Mouse (Mus musculus): ENCODE data around the gene Cox19. TPM values are rescaled to one million over a fixed set of nuclear protein-coding genes. Genes with fewer than 3 reads are reported as not detected.

The Cox19 gene
- polyA plus RNA-seq, 1 experiment: 39.3 TPM

DNA sequence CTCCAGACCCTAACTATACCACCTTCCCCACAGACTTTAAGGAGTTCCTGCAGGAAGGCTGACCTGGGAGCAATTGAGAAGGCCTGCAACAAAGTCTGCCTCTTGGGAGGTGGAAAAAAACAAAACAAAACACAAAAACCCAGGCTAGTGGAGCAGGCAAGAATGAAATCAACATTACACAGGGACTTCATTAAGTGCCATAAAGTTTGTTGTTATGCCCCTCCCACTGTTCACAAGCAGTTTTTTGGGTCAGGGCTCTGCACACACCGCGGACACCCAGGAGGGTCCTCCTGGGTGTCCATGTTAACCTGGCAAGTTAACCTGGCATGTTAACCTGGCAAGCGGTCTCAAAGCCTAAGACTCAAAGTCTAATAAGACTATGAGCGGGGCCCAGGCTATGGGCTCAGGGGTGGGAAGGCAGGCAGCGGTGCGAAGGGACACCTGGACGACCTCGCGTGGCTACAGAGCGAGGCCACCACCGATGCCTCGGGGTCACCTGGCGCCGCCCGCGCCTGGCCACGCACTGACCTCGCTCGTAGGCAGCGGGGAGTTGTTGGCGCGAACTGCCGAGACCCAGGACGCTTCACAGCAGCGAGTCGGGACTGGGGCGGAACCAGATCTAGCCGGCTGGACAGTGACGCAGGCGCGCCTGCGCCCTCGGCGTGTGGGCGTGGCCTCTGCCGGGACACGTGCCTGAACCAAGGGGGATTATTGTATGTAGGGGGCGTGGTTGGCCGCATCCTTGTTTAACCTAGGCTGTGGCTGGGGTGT is 20.6 kb upstream of the Cox19 start:
- peak; percentile 97 for TF ChIP-seq POLR2A (IDR thresholded peaks at IDR 0.05; ENCODE audit: borderline replicate concordance, control insufficient read depth, low read depth, low read length)
- no peak for TF ChIP-seq CTCF (IDR thresholded peaks at IDR 0.05; ENCODE audit: control insufficient read depth, insufficient read depth, low read length)
- peak overlapping the region; percentile 96 for H3K27ac ChIP-seq (ENCODE audit: control insufficient read depth, insufficient read depth, low read depth, low read length, poor library complexity)
- peak overlapping the region; percentile 87 for H3K4me3 ChIP-seq (replicated peaks; ENCODE audit: control insufficient read depth, low read depth, low read length)
- WGBS: 1% methylated on average over 39 of the region's 39 CpGs
- H3K4me1 ChIP-seq (ENCODE audit: control insufficient read depth, insufficient read depth, low read length): peaks cover 14% of the 10 kb centered on the region

DNA sequence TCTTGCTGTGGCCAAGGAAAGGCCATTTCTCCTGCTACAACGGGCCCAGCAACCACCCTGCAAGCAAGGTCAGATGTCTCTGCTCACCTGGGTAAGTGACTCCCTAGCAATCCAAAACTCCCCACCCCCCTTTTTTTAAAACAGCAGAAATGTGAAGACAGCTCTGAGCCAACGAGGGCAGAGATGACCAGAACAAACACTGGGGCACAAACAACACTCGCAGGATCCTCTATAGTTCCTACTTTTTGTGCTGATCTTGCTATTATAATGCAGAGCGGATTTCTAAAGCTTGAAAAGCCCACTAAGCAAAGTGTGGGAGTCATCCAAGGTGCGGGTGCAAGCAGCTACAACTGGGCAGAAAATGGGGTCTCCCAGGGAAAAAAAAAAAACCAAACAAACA is 19.9 kb upstream of the Cox19 start:
- 55% methylated on average over 5 of the region's 5 CpGs for WGBS
- TF ChIP-seq CTCF (IDR thresholded peaks at IDR 0.05; ENCODE audit: control insufficient read depth, insufficient read depth, low read length) (no peak), POLR2A (IDR thresholded peaks at IDR 0.05; ENCODE audit: borderline replicate concordance, control insufficient read depth, low read depth, low read length) (no peak)
- H3K27ac ChIP-seq (ENCODE audit: control insufficient read depth, insufficient read depth, low read depth, low read length, poor library complexity): peak overlapping the region; percentile 96; the same call in 1 of the 2 replicates
- H3K4me1 ChIP-seq (ENCODE audit: control insufficient read depth, insufficient read depth, low read length): peaks cover 19% of the 10 kb centered on the region
- peak overlapping the region; percentile 87 for H3K4me3 ChIP-seq (replicated peaks; ENCODE audit: control insufficient read depth, low read depth, low read length)

DNA sequence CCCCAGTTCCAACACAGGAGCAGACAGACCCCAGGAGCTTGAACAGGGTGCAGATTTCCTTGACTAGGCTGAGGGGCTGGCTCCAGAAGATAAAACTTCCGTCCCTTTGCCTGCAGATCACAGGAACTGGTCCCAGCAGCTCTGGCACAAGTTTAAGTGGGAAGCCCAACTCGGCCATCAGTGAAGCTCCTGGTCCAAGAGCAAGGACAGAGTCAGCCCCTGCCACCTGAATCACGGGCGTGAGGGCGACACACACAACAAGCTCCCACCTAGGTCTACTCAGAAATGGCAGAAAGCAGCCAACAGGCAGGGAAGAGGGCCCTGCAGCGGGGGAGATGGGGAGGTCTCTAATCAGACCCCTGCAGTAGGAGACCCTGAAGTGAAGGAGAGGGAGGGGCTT is 19.1 kb upstream of the Cox19 start:
- Histone ChIP-seq H3K4me1 (ENCODE audit: control insufficient read depth, insufficient read depth, low read length) (peaks cover 20% of the 10 kb centered on the region), H3K27ac (ENCODE audit: control insufficient read depth, insufficient read depth, low read depth, low read length, poor library complexity) (peak overlapping the region; percentile 16; the same call in 1 of the 2 replicates)
- TF ChIP-seq POLR2A (IDR thresholded peaks at IDR 0.05; ENCODE audit: borderline replicate concordance, control insufficient read depth, low read depth, low read length) (no peak), CTCF (IDR thresholded peaks at IDR 0.05; ENCODE audit: control insufficient read depth, insufficient read depth, low read length) (no peak)

DNA sequence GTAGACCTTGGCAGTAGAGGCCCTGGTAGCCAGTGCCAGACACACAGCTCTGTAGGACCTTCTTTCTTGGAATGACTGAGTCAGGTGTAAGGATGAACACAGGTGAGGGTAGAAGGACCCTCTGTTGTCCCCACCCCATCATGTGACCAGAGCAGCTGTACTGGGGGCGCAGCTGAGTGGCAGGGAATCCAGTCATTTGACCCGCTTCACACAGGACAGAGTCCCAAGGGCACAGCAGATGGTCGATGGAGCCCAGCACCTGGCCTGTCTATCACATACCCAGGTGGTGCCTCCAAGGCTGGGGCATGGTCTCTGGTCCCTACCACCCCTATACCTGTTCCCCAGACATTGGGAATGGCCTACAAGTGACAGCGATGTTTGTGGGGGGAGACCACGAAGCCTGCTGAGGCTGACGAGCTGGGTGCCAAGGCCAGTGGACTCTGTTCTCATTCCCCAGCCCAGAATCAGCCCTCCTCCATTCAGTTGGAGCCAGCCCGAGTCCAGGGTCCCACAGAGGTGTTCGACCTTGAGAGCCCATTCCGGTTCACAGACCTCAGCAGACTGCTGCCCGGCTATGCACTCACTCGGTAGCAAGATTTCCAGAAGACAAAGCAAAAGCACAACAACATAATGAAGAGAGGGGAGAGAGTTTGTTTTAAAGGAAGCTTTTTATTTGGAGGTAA is 17.6 kb upstream of the Cox19 start:
- 85% methylated on average over 11 of the region's 11 CpGs for WGBS
- H3K4me1 ChIP-seq (ENCODE audit: control insufficient read depth, insufficient read depth, low read length): peaks cover 23% of the 10 kb centered on the region
- H3K27ac ChIP-seq (ENCODE audit: control insufficient read depth, insufficient read depth, low read depth, low read length, poor library complexity): no peak overlapping the region
- TF ChIP-seq POLR2A (IDR thresholded peaks at IDR 0.05; ENCODE audit: borderline replicate concordance, control insufficient read depth, low read depth, low read length) (no peak), CTCF (IDR thresholded peaks at IDR 0.05; ENCODE audit: control insufficient read depth, insufficient read depth, low read length) (no peak)
- H3K4me3 ChIP-seq (replicated peaks; ENCODE audit: control insufficient read depth, low read depth, low read length): no peak overlapping the region

More for the DNA sequence above, 19.1 kb upstream of the Cox19 start:
- H3K4me3 ChIP-seq (replicated peaks; ENCODE audit: control insufficient read depth, low read depth, low read length): no peak overlapping the region
- WGBS: 74% methylated on average over 6 of the region's 6 CpGs

DNA sequence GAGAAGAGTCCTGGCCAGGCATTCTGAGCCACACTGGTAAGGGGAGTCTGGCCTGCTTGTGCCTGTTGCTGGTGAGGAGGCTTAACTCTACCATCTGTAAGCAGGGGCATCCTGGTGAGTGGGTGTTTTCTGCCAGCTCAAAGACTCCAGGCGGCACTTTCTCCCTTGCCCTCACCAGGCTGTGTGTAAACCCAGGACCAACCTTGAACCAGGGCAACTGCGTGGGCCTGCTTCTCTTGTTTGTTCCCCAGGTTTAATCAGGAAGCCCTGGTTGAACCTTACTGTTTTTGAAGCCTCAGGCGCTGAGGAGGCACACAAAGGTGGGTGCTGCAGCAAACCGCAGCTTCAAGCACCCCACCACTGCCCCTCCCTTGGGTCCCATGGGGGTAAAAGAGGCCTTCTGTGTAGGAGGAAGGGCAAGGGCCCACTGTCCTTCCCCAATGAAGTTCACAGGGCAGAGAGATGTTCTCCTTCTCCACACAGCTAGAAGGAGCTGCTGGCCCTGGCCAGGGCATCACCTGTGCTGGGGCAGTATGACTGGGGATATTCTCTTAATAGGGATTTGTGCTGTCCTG is 16.8 kb upstream of the Cox19 start:
- H3K4me3 ChIP-seq (replicated peaks; ENCODE audit: control insufficient read depth, low read depth, low read length): no peak overlapping the region
- WGBS: 62% methylated on average over 4 of the region's 4 CpGs
- peak overlapping the region; percentile 50 for H3K27ac ChIP-seq (ENCODE audit: control insufficient read depth, insufficient read depth, low read depth, low read length, poor library complexity)
- peaks cover 19% of the 10 kb centered on the region for H3K4me1 ChIP-seq (ENCODE audit: control insufficient read depth, insufficient read depth, low read length)
- no peak for TF ChIP-seq POLR2A (IDR thresholded peaks at IDR 0.05; ENCODE audit: borderline replicate concordance, control insufficient read depth, low read depth, low read length)
- TF ChIP-seq CTCF (IDR thresholded peaks at IDR 0.05; ENCODE audit: control insufficient read depth, insufficient read depth, low read length): no peak

DNA sequence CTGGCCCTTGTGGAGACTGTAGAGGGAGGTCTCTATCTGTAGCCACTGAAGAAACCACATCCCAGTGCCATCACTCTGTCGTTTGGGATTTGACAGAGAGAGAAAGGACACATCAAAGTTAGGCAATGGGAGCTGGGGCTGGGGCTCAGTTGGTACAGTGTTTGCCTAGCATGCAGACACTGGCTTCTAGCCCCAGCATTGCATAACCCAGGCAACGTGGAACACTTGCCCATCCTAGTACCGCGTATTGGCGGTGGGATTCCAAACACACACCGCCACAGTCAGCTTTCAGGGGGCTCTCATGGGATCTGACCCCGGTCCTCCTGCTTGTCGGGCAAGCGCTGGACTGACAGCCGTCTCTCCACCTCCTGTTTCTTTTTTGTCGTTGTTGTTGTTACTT is 15.3 kb upstream of the Cox19 start:
- TF ChIP-seq CTCF (IDR thresholded peaks at IDR 0.05; ENCODE audit: control insufficient read depth, insufficient read depth, low read length): no peak
- no peak for TF ChIP-seq POLR2A (IDR thresholded peaks at IDR 0.05; ENCODE audit: borderline replicate concordance, control insufficient read depth, low read depth, low read length)
- WGBS: 54% methylated on average over 11 of the region's 11 CpGs
- Histone ChIP-seq H3K4me1 (ENCODE audit: control insufficient read depth, insufficient read depth, low read length) (peaks cover 17% of the 10 kb centered on the region), H3K4me3 (replicated peaks; ENCODE audit: control insufficient read depth, low read depth, low read length) (no peak overlapping the region), H3K27ac (ENCODE audit: control insufficient read depth, insufficient read depth, low read depth, low read length, poor library complexity) (peak overlapping the region; percentile 57; the same call in 1 of the 2 replicates)

DNA sequence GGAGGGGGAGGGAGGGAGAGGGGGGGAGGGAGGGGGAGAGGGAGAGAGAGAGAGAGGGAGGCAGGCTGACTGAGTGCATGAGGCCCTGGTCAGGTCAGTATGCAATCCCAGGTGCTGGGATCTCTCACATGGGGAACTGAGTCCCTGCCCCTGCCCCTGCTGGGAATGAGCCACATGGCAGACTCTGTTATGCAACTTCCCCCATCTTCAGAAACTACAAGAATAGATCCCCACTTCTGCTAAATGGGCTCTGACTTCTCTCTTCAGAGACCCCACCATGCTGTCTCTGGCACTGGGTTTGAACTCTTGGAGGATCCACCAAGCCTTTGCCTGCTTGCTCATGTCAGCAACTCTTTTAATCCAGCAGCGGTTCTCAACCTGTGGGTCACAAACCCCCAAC is 14.6 kb upstream of the Cox19 start:
- no peak overlapping the region for H3K4me3 ChIP-seq (replicated peaks; ENCODE audit: control insufficient read depth, low read depth, low read length)
- peaks cover 17% of the 10 kb centered on the region for H3K4me1 ChIP-seq (ENCODE audit: control insufficient read depth, insufficient read depth, low read length)
- peak overlapping the region; percentile 57; the same call in 1 of the 2 replicates for H3K27ac ChIP-seq (ENCODE audit: control insufficient read depth, insufficient read depth, low read depth, low read length, poor library complexity)
- TF ChIP-seq CTCF (IDR thresholded peaks at IDR 0.05; ENCODE audit: control insufficient read depth, insufficient read depth, low read length) (no peak), POLR2A (IDR thresholded peaks at IDR 0.05; ENCODE audit: borderline replicate concordance, control insufficient read depth, low read depth, low read length) (no peak)
- 23% methylated on average over 1 of the region's 1 CpGs for WGBS
